Mouse (Mus musculus) kidney, embryonic 14.5 days (tissue): ENCODE data around the gene Gsap. TPM values are rescaled to one million over a fixed set of nuclear protein-coding genes. Genes with fewer than 3 reads are reported as not detected.

Experiments
- ATAC-seq: fragments of 200-750 bp; cut with Nextera tagmentation; 2 replicates; pipeline ENCODE4 v1.8.0; 2017; ENCODE audit warnings: moderate number of reproducible peaks, mild to moderate bottlenecking, moderate TSS enrichment, moderate library complexity; ENCODE audit not compliant: low FRiP score, low TSS enrichment
- H3K27ac ChIP-seq: fragments of 300-500 bp; sonication (generic); 2 replicates; pipeline ENCODE4 v1.5.1; 2014; ENCODE audit warnings: low read depth, mild to moderate bottlenecking, low read length, moderate library complexity, mixed read lengths
- H3K27me3 ChIP-seq: fragments of 300-500 bp; sonication (generic); 2 replicates; pipeline ENCODE4 v1.6.1; 2014; ENCODE audit warnings: mild to moderate bottlenecking, low read length; ENCODE audit not compliant: control insufficient read depth, insufficient read depth
- H3K36me3 ChIP-seq: fragments of 300-500 bp; sonication (generic); 2 replicates; pipeline ENCODE4 v1.6.1; 2014; ENCODE audit warnings: low read length, mixed read lengths; ENCODE audit not compliant: control insufficient read depth, insufficient read depth
- H3K4me1 ChIP-seq: fragments of 300-500 bp; sonication (generic); 2 replicates; pipeline ENCODE4 v1.6.1; 2014; ENCODE audit warnings: low read length, mixed read lengths; ENCODE audit not compliant: control insufficient read depth, insufficient read depth
- H3K4me2 ChIP-seq: fragments of 300-500 bp; sonication (generic); replicated peaks from 2 replicates; pipeline ENCODE4 v1.6.1; 2014; ENCODE audit warnings: low read depth, mild to moderate bottlenecking, low read length
- H3K4me3 ChIP-seq: fragments of 300-500 bp; sonication (generic); 2 replicates; pipeline ENCODE4 v1.5.1; 2014; ENCODE audit warnings: mild to moderate bottlenecking, low read length
- H3K9ac ChIP-seq: fragments of 300-500 bp; sonication (generic); 2 replicates; pipeline ENCODE4 v1.6.1; 2014; ENCODE audit warnings: low read depth, mild to moderate bottlenecking, low read length, moderate library complexity
- H3K9me3 ChIP-seq: fragments of 300-500 bp; sonication (generic); 2 replicates; pipeline ENCODE4 v1.6.1; 2016; ENCODE audit warnings: low read length; ENCODE audit not compliant: control insufficient read depth
- WGBS: fragments of 180-500 bp; shearing (Covaris S2); extraction: QIAGEN DNeasy Blood & Tissue Kit; methylation state at CpG from one replicate; pipeline ENCODE4 v1.1.7; 2014; 5-methylcytosine and 5-hydroxymethylcytosine counted together
- polyA plus RNA-seq: library from polyadenylated mRNA; unstranded; fragments of >200 nt; fragmentation: Nextera tagmentation; extraction: Ambion mirVana; gene quantifications from 2 replicates; pipeline ENCODE4 v1.2.1, GENCODE M21; 2014

Gene Gsap
- polyA plus RNA-seq, 1 experiment from 2014 or later, result 1.5 TPM

DNA sequence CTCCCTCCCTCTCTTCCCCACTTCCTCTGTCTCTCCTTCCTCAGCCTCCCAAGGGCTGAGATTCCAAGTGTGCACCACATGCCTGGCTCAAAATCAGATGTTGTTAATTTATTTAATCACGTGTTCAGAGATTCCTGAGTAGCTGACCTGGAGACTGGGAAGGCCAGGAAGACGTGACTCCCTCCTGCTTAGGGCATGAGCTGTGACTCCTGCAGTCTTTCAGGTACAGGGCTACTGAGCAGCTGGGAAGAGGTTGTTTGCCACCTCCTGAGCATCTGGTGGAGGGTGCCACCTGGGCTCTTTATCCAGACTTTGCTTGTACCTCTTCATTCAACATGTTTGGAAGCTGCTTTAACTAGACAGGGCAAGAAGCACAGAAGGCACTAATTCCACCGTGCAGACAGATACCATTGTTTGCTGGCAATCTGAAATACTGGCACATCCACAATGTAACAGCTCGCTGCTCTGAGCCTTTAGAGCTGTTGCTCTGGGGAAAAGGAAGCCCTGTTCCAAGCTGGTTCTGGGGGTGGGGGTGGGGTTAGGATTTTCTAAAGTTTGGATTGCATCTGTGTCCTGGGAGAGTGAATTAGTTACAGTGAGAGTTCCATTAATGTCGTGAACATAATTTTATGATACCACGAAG is 75.3 kb downstream of the Gsap start:
- H3K4me3 ChIP-seq, result no peak overlapping the region
- no peaks in the 10 kb centered on the region for H3K27me3 ChIP-seq
- 42% methylated on average over 6 of the region's 6 CpGs for WGBS
- H3K9me3 ChIP-seq, result no peaks in the 10 kb centered on the region
- H3K4me1 ChIP-seq, result no peaks in the 10 kb centered on the region; the same call in 1 of the 2 replicates
- no peaks in the 10 kb centered on the region for H3K36me3 ChIP-seq
- H3K9ac ChIP-seq, result no peak overlapping the region
- no peak overlapping the region for H3K4me2 ChIP-seq
- no peak for ATAC-seq
- no peak overlapping the region for H3K27ac ChIP-seq

DNA sequence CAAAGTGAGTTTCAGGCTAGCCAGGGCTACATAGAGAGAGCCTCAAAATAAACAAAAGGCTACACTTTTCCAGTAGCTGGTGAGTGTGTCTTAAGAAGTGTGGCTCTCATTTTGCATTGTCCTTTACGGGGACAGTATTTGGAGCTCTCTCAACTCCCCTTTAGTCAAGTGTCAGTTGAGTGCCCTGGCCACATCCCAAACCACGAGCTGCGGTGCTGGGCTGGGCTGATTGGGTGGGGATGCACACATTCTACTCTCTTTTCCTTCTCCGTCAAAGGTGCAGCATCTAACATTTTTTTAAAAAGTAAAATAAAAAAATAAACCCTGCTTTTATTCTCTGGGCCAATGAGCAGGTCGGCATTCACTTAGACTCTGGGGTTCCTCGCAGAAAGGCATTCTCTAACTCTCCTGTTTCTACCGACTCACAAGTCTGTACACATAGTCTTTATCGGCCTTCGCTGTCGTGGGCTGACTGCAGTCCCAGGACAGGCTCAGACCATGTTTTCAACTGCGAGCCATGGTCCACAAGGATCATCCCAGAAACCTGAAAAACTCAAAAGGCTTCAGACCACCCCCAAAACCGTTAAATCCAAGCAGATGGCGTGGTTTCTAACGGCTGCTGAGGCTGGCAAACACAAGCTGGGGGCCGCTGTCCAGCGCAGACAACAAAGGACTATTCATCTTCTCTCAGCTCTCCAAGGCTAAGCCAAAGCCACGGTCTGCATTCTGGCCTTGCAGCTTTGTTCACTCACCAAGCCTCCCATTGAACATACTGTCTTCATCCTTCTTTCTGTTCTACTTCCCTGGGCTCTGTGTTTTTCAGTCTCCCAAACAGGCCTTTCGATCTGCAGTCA is 77.4 kb downstream of the Gsap start:
- ATAC-seq, result no peak
- 63% methylated on average over 18 of the region's 18 CpGs for WGBS
- Histone ChIP-seq H3K27ac (no peak overlapping the region), H3K36me3 (no peaks in the 10 kb centered on the region), H3K9ac (no peak overlapping the region), H3K4me1 (no peaks in the 10 kb centered on the region; the same call in 1 of the 2 replicates), H3K9me3 (no peaks in the 10 kb centered on the region), H3K27me3 (no peaks in the 10 kb centered on the region), H3K4me2 (no peak overlapping the region), H3K4me3 (no peak overlapping the region)

DNA sequence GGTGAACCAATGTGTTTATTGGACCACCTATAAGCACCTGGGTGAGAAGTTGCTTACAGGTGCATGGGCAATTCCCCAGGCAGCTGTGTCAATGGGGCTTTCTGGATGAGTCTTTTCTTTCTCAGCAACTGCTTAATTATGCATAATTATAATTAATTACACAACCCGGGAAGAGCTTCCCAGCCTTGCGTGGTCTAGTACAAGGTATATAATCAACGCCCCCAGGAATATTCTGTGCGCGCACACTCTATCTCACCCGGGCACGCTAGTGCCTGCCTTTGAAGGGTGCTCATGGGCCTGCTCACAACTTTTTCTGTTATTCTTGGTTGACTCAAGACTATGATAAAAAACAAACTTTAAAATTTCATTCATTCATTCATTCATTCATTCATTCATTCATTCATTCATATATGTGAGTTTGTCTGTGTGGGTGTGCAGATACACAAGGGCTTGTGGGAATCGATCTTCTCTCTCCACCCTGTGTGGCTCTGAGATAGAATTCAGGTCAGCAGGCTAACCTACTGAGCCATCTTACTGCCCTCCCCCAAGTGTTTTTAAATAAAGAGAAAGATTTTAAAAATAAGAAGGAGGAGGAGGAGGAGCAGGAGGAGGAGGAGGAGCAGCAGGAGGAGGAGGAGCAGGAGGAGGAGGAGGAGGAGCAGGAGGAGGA is 78.4 kb downstream of the Gsap start:
- 90% methylated on average over 8 of the region's 8 CpGs for WGBS
- ATAC-seq, result no peak
- H3K9me3 ChIP-seq, result no peaks in the 10 kb centered on the region

DNA sequence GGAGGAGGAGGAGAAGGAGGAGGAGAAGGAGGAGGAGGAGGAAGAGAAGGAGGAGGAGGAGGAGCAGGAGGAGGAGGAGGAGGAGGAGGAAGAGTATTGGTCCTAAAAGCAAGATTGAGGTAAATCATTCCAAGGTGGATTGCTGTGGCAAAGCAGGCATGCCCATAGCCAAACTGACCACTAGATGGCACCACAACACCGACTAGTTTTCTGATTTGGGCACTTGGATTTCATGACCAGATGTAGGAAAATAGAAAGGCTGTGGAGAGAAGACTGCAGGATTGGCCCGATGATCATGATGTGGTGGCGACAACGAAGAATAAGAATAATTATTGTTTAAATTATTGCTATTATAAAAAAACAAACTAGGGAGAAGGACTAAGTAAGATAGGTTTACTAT is 79.0 kb downstream of the Gsap start:
- H3K4me1 ChIP-seq, result no peaks in the 10 kb centered on the region; the same call in 1 of the 2 replicates
- no peak overlapping the region for H3K4me3 ChIP-seq
- no peaks in the 10 kb centered on the region for H3K27me3 ChIP-seq
- WGBS, result 23% methylated on average over 4 of the region's 4 CpGs
- H3K9me3 ChIP-seq, result no peaks in the 10 kb centered on the region
- no peak overlapping the region for H3K27ac ChIP-seq
- no peak overlapping the region for H3K4me2 ChIP-seq
- H3K9ac ChIP-seq, result no peak overlapping the region
- peak; percentile 57; the same call in 1 of the 2 replicates for ATAC-seq
- no peaks in the 10 kb centered on the region for H3K36me3 ChIP-seq

More for the DNA sequence above, 78.4 kb downstream of the Gsap start:
- H3K27ac ChIP-seq, result no peak overlapping the region
- H3K9ac ChIP-seq, result no peak overlapping the region
- no peaks in the 10 kb centered on the region for H3K27me3 ChIP-seq
- H3K4me1 ChIP-seq, result no peaks in the 10 kb centered on the region; the same call in 1 of the 2 replicates
- H3K36me3 ChIP-seq, result no peaks in the 10 kb centered on the region
- H3K4me2 ChIP-seq, result no peak overlapping the region
- no peak overlapping the region for H3K4me3 ChIP-seq

DNA sequence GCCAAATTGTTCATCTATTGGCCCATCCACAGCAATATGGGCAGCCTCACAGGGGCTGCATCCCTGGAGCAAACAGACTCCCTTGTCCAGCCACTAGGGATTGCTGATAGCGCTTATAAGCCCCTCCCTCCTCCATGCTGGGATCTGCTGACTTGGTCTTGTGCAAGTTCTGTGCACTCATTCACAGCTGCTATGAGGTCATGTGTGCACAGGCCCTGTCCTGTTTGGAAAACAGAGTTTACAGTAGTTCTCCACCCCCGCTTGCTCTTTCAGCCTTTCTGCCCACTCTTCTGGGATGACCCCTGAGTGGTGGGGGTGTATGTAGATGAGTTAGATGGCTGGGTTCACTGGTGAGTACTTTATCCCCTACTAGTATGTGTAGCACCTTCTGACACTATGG is 81.0 kb downstream of the Gsap start:
- H3K9me3 ChIP-seq, result no peaks in the 10 kb centered on the region
- no peak overlapping the region for H3K9ac ChIP-seq
- no peaks in the 10 kb centered on the region for H3K36me3 ChIP-seq
- H3K27ac ChIP-seq, result no peak overlapping the region
- H3K27me3 ChIP-seq, result no peaks in the 10 kb centered on the region
- 74% methylated on average over 2 of the region's 2 CpGs for WGBS
- H3K4me3 ChIP-seq, result no peak overlapping the region
- H3K4me1 ChIP-seq, result peaks cover 7% of the 10 kb centered on the region
- ATAC-seq, result no peak
- H3K4me2 ChIP-seq, result no peak overlapping the region

DNA sequence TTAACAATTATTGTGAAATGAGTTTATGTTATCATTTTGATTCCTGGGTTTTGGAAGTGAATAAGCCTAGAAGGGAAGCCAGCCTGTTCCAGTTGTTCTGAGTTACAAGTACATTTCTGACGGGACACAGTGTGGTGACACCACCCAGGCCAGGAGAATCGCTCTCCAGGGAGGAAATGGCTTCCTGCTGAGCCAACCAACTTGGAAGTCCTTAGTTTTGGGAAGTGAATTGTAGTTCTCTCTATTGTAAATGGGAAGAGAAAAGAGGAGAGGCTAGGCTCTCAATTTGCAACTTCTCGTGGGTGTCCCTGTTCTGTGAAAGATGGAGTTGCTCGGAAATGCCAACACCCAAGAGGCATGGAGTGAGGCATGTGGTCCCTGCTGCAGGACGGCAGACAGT is 83.4 kb downstream of the Gsap start:
- Histone ChIP-seq H3K9ac (no peak overlapping the region), H3K27me3 (no peaks in the 10 kb centered on the region), H3K27ac (no peak overlapping the region), H3K4me2 (no peak overlapping the region), H3K4me1 (peaks cover 13% of the 10 kb centered on the region), H3K9me3 (no peaks in the 10 kb centered on the region), H3K36me3 (no peaks in the 10 kb centered on the region), H3K4me3 (no peak overlapping the region)
- no peak for ATAC-seq
- 80% methylated on average over 5 of the region's 5 CpGs for WGBS

DNA sequence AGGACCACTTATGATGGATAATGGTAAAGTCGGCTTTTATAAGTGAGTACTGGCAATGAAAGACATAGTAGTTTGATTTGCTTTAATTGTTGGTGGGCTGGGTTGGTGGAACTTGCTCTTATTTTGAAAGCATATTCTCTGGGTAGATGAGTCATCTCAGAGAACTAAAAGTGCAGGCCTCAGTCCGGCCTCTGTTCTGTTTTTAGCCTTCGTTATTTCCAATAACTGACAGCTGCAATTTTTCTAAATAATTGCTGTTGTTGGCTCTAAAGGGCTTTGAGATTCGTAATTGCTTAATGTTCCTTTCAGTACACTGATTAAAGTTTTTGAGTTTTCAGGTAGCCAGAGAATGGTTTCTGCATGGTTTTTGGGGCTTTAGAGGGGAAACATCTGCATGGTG is 84.7 kb downstream of the Gsap start:
- no peak overlapping the region for H3K4me3 ChIP-seq
- H3K27ac ChIP-seq, result no peak overlapping the region
- no peak for ATAC-seq
- H3K4me1 ChIP-seq, result peaks cover 13% of the 10 kb centered on the region
- 68% methylated on average over 4 of the region's 4 CpGs for WGBS
- H3K9me3 ChIP-seq, result no peaks in the 10 kb centered on the region
- H3K4me2 ChIP-seq, result no peak overlapping the region
- H3K27me3 ChIP-seq, result no peaks in the 10 kb centered on the region
- no peak overlapping the region for H3K9ac ChIP-seq
- no peaks in the 10 kb centered on the region for H3K36me3 ChIP-seq

DNA sequence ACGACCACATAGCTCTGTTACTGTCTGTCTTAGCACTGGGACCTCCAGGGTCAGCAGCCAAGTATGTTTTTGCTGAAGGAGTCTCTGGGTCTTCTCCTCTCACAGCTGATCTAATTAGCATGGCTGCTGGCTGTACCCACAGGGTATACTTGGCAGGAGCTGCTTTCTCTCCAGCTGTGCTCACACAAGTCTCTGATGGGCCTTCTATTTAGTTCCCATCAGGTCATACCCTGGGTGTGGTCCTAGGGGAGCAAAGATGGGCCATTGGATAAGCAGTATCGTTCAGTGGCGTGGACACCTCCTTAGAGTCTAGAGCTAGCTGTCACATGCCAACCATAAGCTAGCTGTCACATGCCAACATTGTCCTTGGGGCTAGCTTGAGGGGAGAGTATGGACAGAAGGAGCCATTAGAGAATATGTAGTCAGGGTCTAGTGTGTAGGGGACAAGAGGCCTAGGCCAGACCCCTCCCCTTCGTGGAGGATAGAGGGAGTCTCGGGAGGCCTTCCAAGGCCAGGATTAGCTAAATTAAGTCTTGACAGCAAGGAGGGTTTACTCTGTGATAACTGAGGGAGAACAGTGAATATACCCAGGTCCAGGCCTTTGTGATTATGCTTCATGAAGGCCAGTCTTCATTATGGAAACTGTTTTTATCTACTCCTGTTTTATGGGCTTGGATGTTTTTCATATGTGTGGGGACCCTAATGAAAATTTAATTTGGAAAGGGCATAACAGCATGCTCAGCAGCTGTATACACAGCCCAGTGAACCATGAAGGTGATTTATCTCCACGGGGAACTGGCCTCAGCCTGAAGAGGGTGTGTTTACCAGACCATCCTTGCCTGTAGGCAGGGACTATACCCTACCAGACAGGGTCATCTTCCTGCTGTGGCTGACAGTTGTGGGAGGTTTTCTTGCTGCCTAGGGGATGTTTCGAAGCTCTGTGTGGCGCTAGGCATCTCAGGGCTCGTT is 85.6 kb downstream of the Gsap start:
- 28% methylated on average over 9 of the region's 9 CpGs for WGBS
- Histone ChIP-seq H3K27ac (no peak overlapping the region), H3K9ac (no peak overlapping the region), H3K4me1 (peaks cover 13% of the 10 kb centered on the region), H3K9me3 (no peaks in the 10 kb centered on the region), H3K4me2 (no peak overlapping the region), H3K4me3 (no peak overlapping the region), H3K27me3 (no peaks in the 10 kb centered on the region), H3K36me3 (no peaks in the 10 kb centered on the region)
- ATAC-seq, result peak; percentile 97
